Mouse (Mus musculus) cortical plate, adult 2 months (tissue): Measurements from ENCODE around the gene Tnfaip8l2. TPM values are rescaled to one million over a fixed set of nuclear protein-coding genes. Genes with fewer than 3 reads are reported as not detected.
A peak's percentile ranks its signal among the peaks of the same experiment; 100 is the strongest.
"Not testable (repeated sequence)": the region's sequence is repeated elsewhere in the genome, so short reads cannot be mapped to it uniquely, and the experiment has no call there.

Source experiments
- H3K27ac ChIP-seq: fragments of 200-500 bp; 2 replicates; pipeline ENCODE4 v1.5.1; 2012; ENCODE audit warnings: low read length, control low read depth, inconsistent platforms; ENCODE audit not compliant: insufficient read depth
- H3K4me1 ChIP-seq: fragments of 200-500 bp; 2 replicates; pipeline ENCODE4 v1.6.1; 2011; ENCODE audit warnings: low read length; ENCODE audit not compliant: control insufficient read depth, insufficient read depth
- H3K4me3 ChIP-seq: fragments of 200-500 bp; 2 replicates; pipeline ENCODE4 v1.5.1; 2011; ENCODE audit warnings: mild to moderate bottlenecking, low read length, control low read depth; ENCODE audit not compliant: insufficient read depth
- CTCF ChIP-seq: fragments of 200-500 bp; IDR thresholded peaks from 2 replicates; pipeline ENCODE4 v1.5.1; 2011; ENCODE audit warnings: mild to moderate bottlenecking, control low read depth, low read length; ENCODE audit not compliant: insufficient read depth; ENCODE audit errors: extremely low read depth
- POLR2A ChIP-seq: fragments of 200-500 bp; IDR thresholded peaks from 2 replicates; pipeline ENCODE4 v1.6.1; 2011; ENCODE audit warnings: mild to moderate bottlenecking, low read length, control low read depth; ENCODE audit not compliant: insufficient read depth; ENCODE audit errors: extremely low read depth
- polyA plus RNA-seq: library from polyadenylated mRNA; depleted of rRNA; stranded (reverse); fragments of >200 nt; gene quantifications from 2 replicates; pipeline ENCODE4 v1.2.3, GENCODE M21; 2012

The Tnfaip8l2 gene
- polyA plus RNA-seq, 1 experiment: 5.1 TPM

- Histone ChIP-seq H3K4me3 (no peak overlapping the region), H3K4me1 (no peaks in the 10 kb centered on the region), H3K27ac (no peak overlapping the region)
- TF ChIP-seq POLR2A (no peak), CTCF (no peak)
Measured at GRCm38 (mm10) chr3:95139586-95140288, 2.4 kb downstream of the Tnfaip8l2 start.

- Histone ChIP-seq H3K27ac (no peak overlapping the region), H3K4me3 (no peak overlapping the region), H3K4me1 (no peaks in the 10 kb centered on the region)
- TF ChIP-seq CTCF (no peak), POLR2A (no peak)
Measured at GRCm38 (mm10) chr3:95136336-95136735, 5.8 kb downstream of the Tnfaip8l2 start.

GRCm38 (mm10) chr3:95135433-95136052 is 6.6 kb downstream of the Tnfaip8l2 start:
- H3K4me1 ChIP-seq: no peaks in the 10 kb centered on the region
- no peak for TF ChIP-seq CTCF
- TF ChIP-seq POLR2A: no peak
- peak overlapping the region; percentile 37; the same call in 1 of the 2 replicates for H3K4me3 ChIP-seq
- no peak overlapping the region for H3K27ac ChIP-seq

- Histone ChIP-seq H3K27ac (no peak overlapping the region), H3K4me3 (peak overlapping the region; percentile 37), H3K4me1 (no peaks in the 10 kb centered on the region)
- TF ChIP-seq CTCF (no peak), POLR2A (no peak)
Measured at GRCm38 (mm10) chr3:95135023-95135422, 7.1 kb downstream of the Tnfaip8l2 start.

- H3K27ac ChIP-seq, H3K4me1 ChIP-seq: not testable (repeated sequence)
- H3K4me3 ChIP-seq: peak overlapping the region; percentile 69; the same call in 1 of the 2 replicates
Measured at GRCm38 (mm10) chr3:95134133-95134532, 8.0 kb downstream of the Tnfaip8l2 start.

- Histone ChIP-seq H3K4me1 (no peaks in the 10 kb centered on the region), H3K27ac (no peak within 1 kb of the TSS), H3K4me3 (peak within 1 kb of the TSS; percentile 69)
- TF ChIP-seq POLR2A: no peak
- 0 out of 2 replicates have a peak, but pooled peaks have one; percentile 11 for TF ChIP-seq CTCF
Measured at GRCm38 (mm10) chr3:95133680-95134101, 8.5 kb downstream of the Tnfaip8l2 start, which contains the start of the genes Scnm1 and Lysmd1. Scnm1 (minus strand) TSS chr3:95134011. Lysmd1 (plus strand) TSS chr3:95134088.

- TF ChIP-seq POLR2A: no peak
- TF ChIP-seq CTCF: no peak
- H3K4me3 ChIP-seq: peak overlapping the region; percentile 69
- no peak overlapping the region for H3K27ac ChIP-seq
- no peaks in the 10 kb centered on the region for H3K4me1 ChIP-seq
Measured at GRCm38 (mm10) chr3:95133176-95133575, 9.0 kb downstream of the Tnfaip8l2 start.

- H3K27ac ChIP-seq, H3K4me1 ChIP-seq, H3K4me3 ChIP-seq: not testable (repeated sequence)
Measured at GRCm38 (mm10) chr3:95132389-95132788, 9.8 kb downstream of the Tnfaip8l2 start.

- H3K4me1 ChIP-seq: no peaks in the 10 kb centered on the region
- H3K27ac ChIP-seq: no peak overlapping the region
- H3K4me3 ChIP-seq: no peak overlapping the region
- no peak for TF ChIP-seq POLR2A
- TF ChIP-seq CTCF: no peak
Measured at GRCm38 (mm10) chr3:95130081-95130480, 12.1 kb downstream of the Tnfaip8l2 start.

GRCm38 (mm10) chr3:95129226-95129651 is 12.9 kb downstream of the Tnfaip8l2 start:
- no peaks in the 10 kb centered on the region for H3K4me1 ChIP-seq
- no peak overlapping the region for H3K4me3 ChIP-seq
- H3K27ac ChIP-seq: no peak overlapping the region
- no peak for TF ChIP-seq POLR2A
- no peak for TF ChIP-seq CTCF
